Mouse (Mus musculus): ENCODE measurements around the gene Ccdc15. TPM values are rescaled to one million over a fixed set of nuclear protein-coding genes. Genes with fewer than 3 reads are reported as not detected.
A peak's percentile ranks its signal among the peaks of the same experiment; 100 is the strongest.

The Ccdc15 gene
- total and polyA plus RNA-seq, 3 experiments, result 3.7 to 4.0 TPM; not detected in 1

DNA sequence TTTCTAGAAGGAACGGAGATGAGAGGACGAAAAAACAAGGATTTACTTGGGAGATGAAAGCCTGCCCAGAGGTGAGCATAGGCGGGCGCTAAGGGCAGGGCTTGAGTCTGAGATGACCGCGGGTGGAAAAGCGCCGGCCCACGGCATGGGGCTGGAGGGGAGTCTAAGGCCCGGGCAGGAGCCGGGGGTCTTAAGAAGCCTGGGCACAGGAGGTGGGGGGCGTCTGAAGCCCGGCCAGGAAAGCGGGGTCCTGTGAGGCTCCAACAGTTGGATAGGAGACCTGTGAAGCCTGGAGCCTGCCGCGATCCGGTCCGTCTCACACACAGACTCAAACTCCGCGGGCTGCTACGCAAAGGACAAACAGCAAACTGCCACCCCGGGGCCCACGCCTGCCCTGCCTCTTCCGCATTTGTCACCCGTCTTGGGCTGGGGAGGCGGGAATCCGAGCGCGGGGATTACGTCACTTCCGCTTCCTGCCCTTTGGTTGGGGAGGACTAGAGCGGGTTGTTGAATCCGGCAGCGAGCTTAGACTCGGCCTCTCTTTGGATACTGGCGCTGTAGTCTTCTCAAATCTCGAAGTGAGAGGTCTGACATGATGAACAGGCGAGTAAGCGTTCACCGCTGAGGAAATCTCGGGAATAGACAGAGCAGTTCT is at the start of gene Ccdc15 (continued):
- TF ChIP-seq NELFE (IDR thresholded peaks at IDR 0.05; ENCODE audit: low read depth, low read length) (peak; percentile 96), MXI1 (IDR thresholded peaks at IDR 0.05; ENCODE audit: low read depth, low read length) (peak; percentile 91), MYB (IDR thresholded peaks at IDR 0.05; ENCODE audit: low read depth, low read length) (peak; percentile 69), ETS1 (IDR thresholded peaks at IDR 0.05; ENCODE audit: low read depth, low read length) (peak; percentile 73)

DNA sequence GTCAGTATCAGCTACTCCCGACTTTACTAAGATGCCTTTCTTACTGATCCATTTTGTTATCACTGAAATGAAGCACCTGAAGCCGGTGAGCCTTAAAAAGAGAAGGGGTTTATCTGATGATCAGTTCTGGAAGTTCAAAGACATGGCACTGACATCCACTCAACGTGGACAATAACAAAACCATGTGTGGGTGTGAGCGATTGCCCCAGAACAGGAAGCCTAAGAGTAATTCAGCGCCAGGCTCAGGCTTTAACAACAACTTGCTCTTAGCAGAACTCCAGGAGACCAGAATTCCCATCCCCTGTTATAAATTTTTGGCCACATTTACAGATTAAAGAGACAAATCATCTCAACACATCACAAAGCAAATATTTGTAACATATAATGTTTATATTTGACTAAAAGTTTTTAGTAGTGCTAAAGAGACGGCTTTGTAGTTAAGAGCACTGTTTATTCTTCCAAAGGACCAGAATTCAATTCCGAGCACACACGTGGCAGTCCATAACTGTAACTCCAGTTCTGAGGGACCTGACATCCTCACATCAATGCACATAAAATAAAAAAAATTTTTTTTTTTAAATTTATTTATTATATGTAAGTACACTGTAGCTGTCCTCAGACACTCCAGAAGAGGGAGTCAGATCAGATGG is 45.4 kb upstream of the Ccdc15 start:
- DNase-seq (ENCODE audit: low read depth, low spot score), result no peak
- Histone ChIP-seq H3K27ac (ENCODE audit: control insufficient read depth, low read depth, low read length) (no peak overlapping the region), H3K4me3 (ENCODE audit: control insufficient read depth in 1 of 2, insufficient read depth in 1 of 2, low read depth in 2 of 2, low read length in 2 of 2) (no peak overlapping the region), H3K79me2 (ENCODE audit: control insufficient read depth, insufficient read depth, low read length, poor library complexity) (no peaks in the 10 kb centered on the region), H3K4me1 (ENCODE audit: control insufficient read depth in 1 of 2, insufficient read depth in 2 of 2, low read length in 2 of 2) (no peaks in the 10 kb centered on the region), H3K9ac (ENCODE audit: control insufficient read depth, low read depth, low read length, poor library complexity, severe bottlenecking) (no peak overlapping the region), H3K9me3 (replicated peaks; ENCODE audit: insufficient read depth, low read length) (no peaks in the 10 kb centered on the region), H3K27me3 (ENCODE audit: control insufficient read depth in 1 of 2, insufficient read depth in 2 of 2, low read length in 2 of 2) (peaks cover 2 to 10% of the 10 kb centered on the region in 2 experiments), H3K36me3 (ENCODE audit: control insufficient read depth in 1 of 2, insufficient read depth in 2 of 2, low read length in 2 of 2) (no peaks in the 10 kb centered on the region)
- no peak for TF ChIP-seq CTCF (IDR thresholded peaks at IDR 0.05 in 2 of 3, conservative IDR thresholded peaks at IDR 0.05 in 1 of 3; ENCODE audit: control insufficient read depth in 1 of 3, insufficient read depth in 1 of 3, low read depth in 2 of 3, low read length in 3 of 3, poor library complexity in 1 of 3, severe bottlenecking in 1 of 3)
- no peak for TF ChIP-seq MYB (IDR thresholded peaks at IDR 0.05; ENCODE audit: low read depth, low read length)
- no peak for TF ChIP-seq USF1 (IDR thresholded peaks at IDR 0.05; ENCODE audit: low read depth, low read length)

DNA sequence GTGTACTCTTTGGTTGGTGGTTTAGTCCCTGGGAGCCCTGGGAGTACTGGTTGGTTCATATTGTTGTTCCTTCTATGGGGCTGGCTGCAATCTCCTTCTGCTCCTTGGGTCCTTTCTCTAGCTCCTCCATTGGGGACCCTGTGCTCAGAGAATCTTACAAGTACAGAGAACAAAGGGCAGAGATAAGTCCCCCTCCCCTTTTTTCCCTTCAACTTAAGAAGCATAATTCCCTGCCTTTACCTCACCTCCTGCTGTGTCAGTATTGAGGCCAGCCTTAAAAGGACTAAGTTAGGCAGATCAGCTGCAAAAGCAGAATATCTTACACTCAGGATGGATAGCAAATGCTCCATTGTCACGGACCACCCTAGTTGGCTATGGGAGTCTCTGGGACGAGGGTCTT is 43.8 kb upstream of the Ccdc15 start:
- DNase-seq (ENCODE audit: low read depth, low spot score), result no peak
- Histone ChIP-seq H3K36me3 (ENCODE audit: control insufficient read depth in 1 of 2, insufficient read depth in 2 of 2, low read length in 2 of 2) (no peaks in the 10 kb centered on the region), H3K27me3 (ENCODE audit: control insufficient read depth in 1 of 2, insufficient read depth in 2 of 2, low read length in 2 of 2) (peaks cover 0 to 8% of the 10 kb centered on the region in 2 experiments), H3K9me3 (replicated peaks; ENCODE audit: insufficient read depth, low read length) (no peaks in the 10 kb centered on the region), H3K9ac (ENCODE audit: control insufficient read depth, low read depth, low read length, poor library complexity, severe bottlenecking) (no peak overlapping the region), H3K4me3 (ENCODE audit: control insufficient read depth in 1 of 2, insufficient read depth in 1 of 2, low read depth in 2 of 2, low read length in 2 of 2) (no peak overlapping the region), H3K4me1 (ENCODE audit: control insufficient read depth in 1 of 2, insufficient read depth in 2 of 2, low read length in 2 of 2) (no peaks in the 10 kb centered on the region), H3K79me2 (ENCODE audit: control insufficient read depth, insufficient read depth, low read length, poor library complexity) (no peaks in the 10 kb centered on the region), H3K27ac (ENCODE audit: control insufficient read depth, low read depth, low read length) (no peak overlapping the region)
- no peak for TF ChIP-seq KAT2A (conservative IDR thresholded peaks at IDR 0.05; ENCODE audit: low read depth, low read length)
- no peak for TF ChIP-seq MAX (IDR thresholded peaks at IDR 0.05; ENCODE audit: low read length)
- no peak for TF ChIP-seq SMC3 (IDR thresholded peaks at IDR 0.05; ENCODE audit: low read depth, low read length)
- TF ChIP-seq JUND (IDR thresholded peaks at IDR 0.05; ENCODE audit: low read depth, low read length), result no peak
- no peak for TF ChIP-seq NELFE (IDR thresholded peaks at IDR 0.05; ENCODE audit: low read depth, low read length)
- TF ChIP-seq CHD2 (IDR thresholded peaks at IDR 0.05; ENCODE audit: low read length), result no peak
- TF ChIP-seq BHLHE40 (IDR thresholded peaks at IDR 0.05; ENCODE audit: borderline replicate concordance, low read depth, low read length), result no peak
- TF ChIP-seq EP300 (IDR thresholded peaks at IDR 0.05; ENCODE audit: low read depth in 1 of 2, low read length in 2 of 2), result no peak
- TF ChIP-seq ZNF384 (IDR thresholded peaks at IDR 0.05; ENCODE audit: low read depth, low read length), result no peak
- TF ChIP-seq UBTF (IDR thresholded peaks at IDR 0.05; ENCODE audit: borderline replicate concordance, insufficient read depth, low read depth, low read length), result no peak
- no peak for TF ChIP-seq MAZ (IDR thresholded peaks at IDR 0.05; ENCODE audit: low read depth, low read length)
- TF ChIP-seq CTCF (IDR thresholded peaks at IDR 0.05 in 2 of 3, conservative IDR thresholded peaks at IDR 0.05 in 1 of 3; ENCODE audit: control insufficient read depth in 1 of 3, insufficient read depth in 1 of 3, low read depth in 2 of 3, low read length in 3 of 3, poor library complexity in 1 of 3, severe bottlenecking in 1 of 3), result no peak
- no peak for TF ChIP-seq GABPA (IDR thresholded peaks at IDR 0.05; ENCODE audit: low read depth, low read length)
